Mouse (Mus musculus): ENCODE measurements at regions not wholly inside any gene's neighbourhood (a gene's known extent, or its start where the extent isn't known, plus 50 kb on each side); places are given as distances from the start of the nearest gene placed in this dataset.

DNA sequence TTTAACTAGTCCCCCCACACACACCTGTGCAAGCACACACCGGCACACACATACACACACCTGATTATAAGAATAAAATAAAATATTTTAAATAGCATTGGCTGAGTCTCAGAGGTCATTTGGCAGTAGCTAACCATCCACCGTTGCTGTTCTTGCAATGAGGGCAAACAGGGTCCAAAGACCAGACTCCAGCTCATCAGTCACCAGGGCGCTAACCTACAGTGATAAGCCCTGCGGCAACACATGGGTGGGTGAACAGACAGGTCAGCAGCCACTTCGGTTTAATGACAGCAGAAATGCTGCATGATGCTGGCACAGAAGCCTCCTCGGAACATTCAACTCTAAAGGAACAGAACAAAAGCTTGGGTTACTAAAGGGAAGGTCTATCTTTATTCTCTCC lies 54.9 kb downstream of the Tas2r134 start:
- Histone ChIP-seq H3K4me2 (replicated peaks) (no peak overlapping the region), H3K4me3 (no peak overlapping the region), H3K4me1 (peaks cover 4% of the 10 kb centered on the region), H3K9ac (no peak overlapping the region), H3K27me3 (replicated peaks) (no peaks in the 10 kb centered on the region), H3K36me3 (no peaks in the 10 kb centered on the region), H3K27ac (no peak overlapping the region), H3K9me3 (no peaks in the 10 kb centered on the region)
- ATAC-seq (ENCODE audit: low FRiP score, low read depth), result no peak
- WGBS, result 81% methylated on average over 6 of the region's 6 CpGs

DNA sequence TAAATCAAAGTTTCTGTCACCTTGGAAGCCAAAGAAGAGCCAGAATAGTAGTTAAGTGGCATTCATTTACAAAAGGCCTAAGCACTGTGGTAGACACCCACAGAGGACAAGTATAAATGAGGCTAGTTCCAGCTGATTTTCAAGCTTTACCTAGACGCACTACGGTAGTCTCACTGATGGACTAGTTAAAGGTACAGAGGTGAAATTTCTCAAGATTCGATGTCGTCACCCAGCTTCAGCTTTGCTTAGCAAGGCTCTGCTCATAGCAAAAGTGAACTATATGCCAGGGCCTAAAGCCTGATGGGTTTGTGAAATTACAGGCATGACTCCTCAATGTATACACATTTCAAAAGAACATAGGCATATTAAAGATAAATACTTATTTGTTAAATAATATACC lies 55.4 kb downstream of the Tas2r134 start:
- H3K27me3 ChIP-seq (replicated peaks), result no peaks in the 10 kb centered on the region
- H3K9ac ChIP-seq, result no peak overlapping the region
- 73% methylated on average over 4 of the region's 4 CpGs for WGBS
- no peaks in the 10 kb centered on the region for H3K9me3 ChIP-seq
- H3K27ac ChIP-seq, result no peak overlapping the region
- H3K4me3 ChIP-seq, result no peak overlapping the region
- H3K4me1 ChIP-seq, result peaks cover 4% of the 10 kb centered on the region
- no peak for ATAC-seq (ENCODE audit: low FRiP score, low read depth)
- H3K4me2 ChIP-seq (replicated peaks), result no peak overlapping the region
- no peaks in the 10 kb centered on the region for H3K36me3 ChIP-seq

DNA sequence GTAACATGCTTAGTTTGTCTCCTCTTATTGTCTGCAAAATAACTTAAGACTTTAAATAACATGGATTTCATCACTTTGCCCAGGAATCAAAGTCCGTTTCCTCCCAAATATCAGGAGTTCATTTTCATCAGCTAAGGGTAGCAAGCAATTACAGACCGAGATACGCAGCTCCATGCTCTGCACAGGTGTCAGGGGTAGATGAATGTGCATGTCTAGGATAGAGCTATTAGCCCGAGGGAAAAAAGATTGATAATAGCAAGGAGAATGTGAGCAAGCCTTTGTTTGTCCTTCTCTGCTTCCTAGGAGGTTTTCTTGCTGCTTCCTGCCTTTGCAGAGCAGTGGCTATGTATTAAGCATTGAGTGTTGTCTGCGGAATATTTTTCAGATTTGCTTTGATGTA lies 77.8 kb downstream of the Tas2r134 start:
- Histone ChIP-seq H3K9ac (no peak overlapping the region), H3K4me3 (no peak overlapping the region), H3K4me1 (no peaks in the 10 kb centered on the region), H3K27ac (no peak overlapping the region), H3K27me3 (replicated peaks) (no peaks in the 10 kb centered on the region), H3K4me2 (replicated peaks) (no peak overlapping the region), H3K9me3 (no peaks in the 10 kb centered on the region), H3K36me3 (no peaks in the 10 kb centered on the region)
- 0 out of 2 replicates have a peak, but pooled peaks have one; percentile 41 for ATAC-seq (ENCODE audit: low FRiP score, low read depth)
- WGBS, result 48% methylated on average over 5 of the region's 5 CpGs

DNA sequence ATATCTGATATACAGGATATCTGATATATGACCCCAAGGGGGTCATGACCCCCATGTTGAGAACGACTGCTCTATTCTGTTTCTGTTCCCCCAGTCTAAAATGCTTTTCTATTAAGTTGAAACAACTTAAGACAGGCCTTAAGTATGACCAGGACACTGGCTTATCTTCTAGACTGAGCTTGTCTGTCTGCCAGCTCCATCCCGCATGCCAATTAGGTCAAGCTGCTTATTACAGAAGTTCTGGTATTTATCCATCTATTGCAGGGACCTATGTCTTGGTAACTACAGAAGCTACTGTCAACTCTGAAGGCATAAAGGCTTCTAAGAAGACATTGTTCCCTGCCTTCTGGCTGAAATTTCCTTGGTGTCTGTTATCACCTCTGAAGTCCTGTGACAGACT lies 81.4 kb downstream of the Tas2r134 start:
- Histone ChIP-seq H3K27me3 (replicated peaks) (no peaks in the 10 kb centered on the region), H3K4me3 (no peak overlapping the region), H3K36me3 (no peaks in the 10 kb centered on the region), H3K9ac (no peak overlapping the region), H3K4me1 (no peaks in the 10 kb centered on the region), H3K4me2 (replicated peaks) (no peak overlapping the region), H3K27ac (no peak overlapping the region), H3K9me3 (no peaks in the 10 kb centered on the region)
- 86% methylated on average over 2 of the region's 2 CpGs for WGBS
- no peak for ATAC-seq (ENCODE audit: low FRiP score, low read depth)

DNA sequence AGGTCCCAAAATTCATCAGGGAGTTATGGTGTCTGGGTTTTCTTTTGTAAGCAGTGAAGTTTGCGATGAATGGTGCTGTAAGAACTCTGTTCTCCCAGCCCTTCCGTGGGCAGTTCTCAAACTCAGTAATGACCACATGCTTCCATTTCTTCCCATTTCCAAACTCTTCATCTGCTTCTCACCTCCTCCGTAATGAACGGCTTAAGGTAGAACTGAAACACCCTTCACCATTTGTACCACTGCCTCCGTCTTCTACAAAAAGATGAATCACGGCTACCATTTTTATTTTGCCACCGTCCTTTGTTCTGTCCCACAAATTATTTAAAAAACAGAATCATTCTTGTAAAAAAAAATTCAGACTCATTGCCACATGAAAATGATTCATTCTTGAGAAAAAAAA lies 85.3 kb downstream of the Tas2r134 start:
- Histone ChIP-seq H3K4me3 (no peak overlapping the region), H3K27ac (no peak overlapping the region), H3K9me3 (no peaks in the 10 kb centered on the region), H3K9ac (no peak overlapping the region), H3K36me3 (no peaks in the 10 kb centered on the region), H3K27me3 (replicated peaks) (no peaks in the 10 kb centered on the region), H3K4me2 (replicated peaks) (no peak overlapping the region), H3K4me1 (no peaks in the 10 kb centered on the region)
- WGBS, result 95% methylated on average over 7 of the region's 7 CpGs
- ATAC-seq (ENCODE audit: low FRiP score, low read depth), result no peak

DNA sequence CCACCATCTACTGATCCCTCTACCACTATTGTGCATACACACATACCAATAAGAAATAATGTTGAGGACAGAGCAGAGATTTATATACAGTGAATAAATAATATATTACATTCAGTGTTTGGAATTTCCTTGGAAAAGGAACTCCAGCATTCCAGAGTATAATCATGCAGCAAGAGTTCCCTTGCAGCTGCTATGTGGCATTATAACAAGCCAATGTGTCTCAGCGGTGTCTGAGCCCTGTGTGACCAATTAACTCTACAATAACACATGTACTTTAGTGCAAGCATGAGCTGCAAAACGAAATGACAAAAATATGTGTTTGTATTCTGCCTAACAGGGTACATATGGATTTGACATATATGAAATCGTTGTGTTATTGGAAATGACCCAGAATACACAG lies 103.5 kb downstream of the Tas2r134 start:
- no peak overlapping the region for H3K4me2 ChIP-seq (replicated peaks)
- WGBS, result 76% methylated on average over 3 of the region's 3 CpGs
- no peak for ATAC-seq (ENCODE audit: low FRiP score, low read depth)

GRCm38 (mm10) chr2:51731703-51732102 lies 104.4 kb downstream of the Tas2r134 start:
- Histone ChIP-seq H3K27me3 (replicated peaks) (no peaks in the 10 kb centered on the region), H3K27ac (no peak overlapping the region), H3K9ac (no peak overlapping the region), H3K4me2 (replicated peaks) (no peak overlapping the region), H3K9me3 (no peaks in the 10 kb centered on the region), H3K4me1 (no peaks in the 10 kb centered on the region; the same call in 1 of the 2 replicates), H3K36me3 (no peaks in the 10 kb centered on the region), H3K4me3 (no peak overlapping the region)
- no peak for ATAC-seq (ENCODE audit: low FRiP score, low read depth)
- 37% methylated on average over 4 of the region's 4 CpGs for WGBS

More for the DNA sequence above, 103.5 kb downstream of the Tas2r134 start:
- H3K4me1 ChIP-seq, result no peaks in the 10 kb centered on the region; the same call in 1 of the 2 replicates
- no peaks in the 10 kb centered on the region for H3K36me3 ChIP-seq
- H3K4me3 ChIP-seq, result no peak overlapping the region
- no peaks in the 10 kb centered on the region for H3K27me3 ChIP-seq (replicated peaks)
- no peak overlapping the region for H3K9ac ChIP-seq
- H3K27ac ChIP-seq, result no peak overlapping the region
- no peaks in the 10 kb centered on the region for H3K9me3 ChIP-seq

DNA sequence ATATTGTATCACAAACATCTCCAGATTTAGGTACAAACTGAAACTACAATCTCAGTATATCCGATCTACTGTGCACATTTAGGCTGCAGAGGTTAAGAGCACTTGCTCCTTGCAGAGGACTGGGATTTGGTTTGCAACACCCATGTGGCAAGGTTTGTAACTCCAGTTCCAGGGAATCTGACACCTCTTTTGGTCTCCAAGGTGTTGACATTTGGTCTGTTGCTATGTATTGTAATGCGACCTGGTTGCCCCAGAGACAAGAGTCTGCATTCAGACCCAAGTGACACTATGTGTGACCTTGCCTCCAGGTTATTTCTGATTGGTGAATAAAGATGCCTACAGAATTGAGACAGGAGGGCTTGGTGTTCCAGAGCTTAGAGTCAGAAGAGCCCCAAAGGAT lies 105.0 kb downstream of the Tas2r134 start:
- H3K4me2 ChIP-seq (replicated peaks), result no peak overlapping the region
- no peak overlapping the region for H3K9ac ChIP-seq
- no peaks in the 10 kb centered on the region for H3K9me3 ChIP-seq
- no peak overlapping the region for H3K4me3 ChIP-seq
- no peak for ATAC-seq (ENCODE audit: low FRiP score, low read depth)
- H3K4me1 ChIP-seq, result no peaks in the 10 kb centered on the region; the same call in 1 of the 2 replicates
- H3K27me3 ChIP-seq (replicated peaks), result no peaks in the 10 kb centered on the region
- H3K36me3 ChIP-seq, result no peaks in the 10 kb centered on the region
- no peak overlapping the region for H3K27ac ChIP-seq
- whole genome bisulfite sequencing, result 57% methylated on average over 2 of the region's 2 CpGs

DNA sequence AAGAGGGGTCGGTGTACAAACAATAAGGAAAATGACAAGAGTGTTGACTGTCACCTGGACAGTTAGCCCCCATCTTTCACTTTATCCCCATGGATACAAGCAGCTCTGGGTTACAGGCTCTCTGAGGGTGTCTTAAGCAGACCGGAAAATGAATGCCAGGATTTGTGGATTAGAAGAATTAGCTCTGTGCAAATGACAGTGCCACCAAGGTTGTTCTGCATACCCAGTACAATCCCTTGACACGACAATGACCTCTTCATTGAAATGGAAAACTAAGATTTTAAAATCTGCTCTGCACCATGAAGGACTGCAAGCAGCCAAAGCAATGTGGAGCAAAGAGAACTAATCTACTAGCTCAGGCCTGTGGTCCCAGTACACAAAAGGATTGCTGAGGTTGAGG lies 105.9 kb downstream of the Tas2r134 start:
- Histone ChIP-seq H3K27ac (no peak overlapping the region), H3K9me3 (no peaks in the 10 kb centered on the region), H3K27me3 (replicated peaks) (no peaks in the 10 kb centered on the region), H3K4me3 (no peak overlapping the region), H3K4me2 (replicated peaks) (no peak overlapping the region), H3K36me3 (no peaks in the 10 kb centered on the region), H3K4me1 (no peaks in the 10 kb centered on the region; the same call in 1 of the 2 replicates), H3K9ac (no peak overlapping the region)
- 49% methylated on average over 3 of the region's 3 CpGs for WGBS
- no peak for ATAC-seq (ENCODE audit: low FRiP score, low read depth)

DNA sequence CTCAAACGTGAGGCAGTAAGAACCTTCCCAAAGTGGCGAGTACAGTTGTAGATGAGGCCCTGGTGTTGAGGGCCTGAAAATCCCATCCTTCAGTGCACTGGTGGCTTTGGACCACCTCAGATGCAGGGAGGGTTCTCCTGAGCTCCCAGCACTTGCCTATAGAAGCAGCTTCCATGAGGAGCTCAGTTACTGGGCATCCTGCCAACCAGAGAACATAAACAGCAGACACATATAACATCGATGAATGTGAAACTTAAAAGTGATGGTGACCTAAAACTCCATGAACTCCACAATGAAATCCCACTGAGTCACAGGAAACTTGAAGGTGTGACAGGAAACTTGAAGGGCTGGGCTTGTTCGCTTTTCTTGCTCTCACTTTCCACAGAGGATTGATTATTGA lies 109.1 kb downstream of the Tas2r134 start:
- no peak overlapping the region for H3K27ac ChIP-seq
- no peak overlapping the region for H3K4me3 ChIP-seq
- H3K4me1 ChIP-seq, result no peaks in the 10 kb centered on the region; the same call in 1 of the 2 replicates
- 82% methylated on average over 4 of the region's 4 CpGs for WGBS
- no peak overlapping the region for H3K9ac ChIP-seq
- no peak for ATAC-seq (ENCODE audit: low FRiP score, low read depth)
- no peaks in the 10 kb centered on the region for H3K9me3 ChIP-seq
- no peaks in the 10 kb centered on the region for H3K36me3 ChIP-seq
- H3K27me3 ChIP-seq (replicated peaks), result no peaks in the 10 kb centered on the region
- H3K4me2 ChIP-seq (replicated peaks), result no peak overlapping the region

DNA sequence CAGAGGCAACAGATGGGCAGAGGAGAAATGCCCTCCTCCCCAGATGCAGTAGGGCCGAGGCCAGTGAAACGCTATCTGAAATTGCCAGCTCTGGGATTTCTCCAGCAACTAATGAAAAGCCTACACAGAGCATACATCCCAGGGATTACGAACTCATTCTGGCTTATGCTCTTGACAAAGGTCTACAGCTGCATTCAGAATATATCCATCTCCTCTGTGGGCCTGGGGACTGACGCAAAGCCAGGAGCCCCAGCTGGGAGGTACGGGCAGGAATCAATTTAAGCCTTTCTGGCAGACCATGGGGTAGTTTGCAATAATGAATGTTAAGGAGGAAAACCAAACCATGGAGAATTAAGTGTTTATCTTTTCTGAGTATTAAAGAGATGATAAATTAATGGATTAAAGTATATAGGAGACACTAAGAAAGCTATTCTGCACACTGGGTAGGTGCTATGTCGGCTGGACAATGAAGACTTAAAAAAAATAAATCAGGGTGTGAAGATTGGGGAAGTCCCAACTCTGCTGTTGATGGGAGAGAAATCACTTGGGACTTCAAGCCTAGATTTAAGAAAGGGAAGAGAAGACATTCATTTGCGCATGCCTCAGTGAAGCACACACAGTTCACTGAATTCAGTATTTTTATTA lies 120.5 kb downstream of the Tas2r134 start:
- H3K4me3 ChIP-seq, result no peak overlapping the region
- H3K36me3 ChIP-seq, result no peaks in the 10 kb centered on the region
- H3K9me3 ChIP-seq, result no peaks in the 10 kb centered on the region
- 0 out of 2 replicates have a peak, but pooled peaks cover 2% of the 10 kb centered on the region for H3K4me1 ChIP-seq
- 51% methylated on average over 7 of the region's 7 CpGs for WGBS
- no peak overlapping the region for H3K9ac ChIP-seq
- no peak overlapping the region for H3K27ac ChIP-seq
- peak; percentile 18; the same call in 1 of the 2 replicates for ATAC-seq (ENCODE audit: low FRiP score, low read depth)
- H3K4me2 ChIP-seq (replicated peaks), result no peak overlapping the region
- no peaks in the 10 kb centered on the region for H3K27me3 ChIP-seq (replicated peaks)

GRCm38 (mm10) chr2:51749247-51749646 lies 121.9 kb downstream of the Tas2r134 start:
- no peaks in the 10 kb centered on the region for H3K9me3 ChIP-seq
- 26% methylated on average over 3 of the region's 3 CpGs for WGBS
- no peaks in the 10 kb centered on the region for H3K27me3 ChIP-seq (replicated peaks)
- ATAC-seq (ENCODE audit: low FRiP score, low read depth), result no peak
- H3K4me3 ChIP-seq, result no peak overlapping the region
- peaks cover 9% of the 10 kb centered on the region; the same call in 1 of the 2 replicates for H3K4me1 ChIP-seq
- no peak overlapping the region for H3K27ac ChIP-seq
- no peak overlapping the region for H3K9ac ChIP-seq
- H3K36me3 ChIP-seq, result no peaks in the 10 kb centered on the region
- no peak overlapping the region for H3K4me2 ChIP-seq (replicated peaks)

DNA sequence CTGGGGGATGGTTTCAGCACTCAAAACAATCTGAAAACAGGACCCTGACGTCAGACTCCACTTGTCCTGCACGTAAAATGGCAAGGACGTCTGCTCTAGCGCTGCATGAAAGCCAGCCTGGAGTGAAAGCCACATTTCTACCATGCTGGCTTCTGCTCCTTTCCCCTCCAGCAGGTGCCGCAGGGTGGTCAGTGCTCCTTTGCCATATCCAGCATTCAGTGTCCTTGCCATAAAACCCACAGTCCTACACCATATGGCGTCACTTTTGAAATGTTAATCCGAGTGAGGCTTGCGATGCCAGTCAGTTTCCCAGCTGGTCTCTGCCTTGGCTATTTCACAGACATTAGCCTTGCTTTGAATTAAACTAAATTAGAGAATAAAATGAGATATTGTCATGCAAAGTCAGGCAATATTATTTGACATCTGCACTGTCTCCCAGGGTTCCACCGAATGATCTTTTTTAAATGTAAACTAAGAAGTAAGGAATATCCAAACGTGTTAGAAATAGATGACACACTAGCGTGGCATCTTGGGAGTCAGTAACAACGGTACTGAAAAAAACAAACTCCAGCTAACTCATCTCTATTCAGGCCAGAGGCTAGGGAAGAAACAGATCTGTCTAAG lies 125.7 kb downstream of the Tas2r134 start:
- Histone ChIP-seq H3K4me2 (replicated peaks) (peak overlapping the region; percentile 23), H3K27ac (no peak overlapping the region), H3K4me3 (no peak overlapping the region), H3K4me1 (peaks cover 9% of the 10 kb centered on the region; the same call in 1 of the 2 replicates), H3K27me3 (replicated peaks) (no peaks in the 10 kb centered on the region), H3K9me3 (no peaks in the 10 kb centered on the region), H3K9ac (no peak overlapping the region), H3K36me3 (no peaks in the 10 kb centered on the region)
- WGBS, result 16% methylated on average over 12 of the region's 12 CpGs
- peak; percentile 94 for ATAC-seq (ENCODE audit: low FRiP score, low read depth)

Data from neural tube, embryonic 12.5 days (tissue).